ENCODE assay signal across 12 mouse cellular contexts in genomic region chr8:84658951-84659350, GRCm38 (mm10). TPM values are rescaled to one million over a fixed set of nuclear protein-coding genes. Genes with fewer than 3 reads are reported as not detected.
DNase-seq lines count a peak whose midpoint lies in the region; ATAC-seq and TF ChIP-seq lines count a peak whose summit lies in the region.
"Had no signal": no experiment of that assay in that cellular context is flagged by ENCODE, and none has a peak within 500 bp of the region (broad histone marks: within the 10 kb centered on the region; RNA-seq: fewer than 3 reads in every experiment).

No protein-coding gene starts in this region.

- H3K4me2 ChIP-seq in hindbrain, embryonic 13.5 days, result no peak overlapping the region
- 0 out of 2 replicates have a peak overlapping the region, but pooled peaks have one; percentile 22 for H3K4me2 ChIP-seq in limb, embryonic 11.5 days (ENCODE audit: low read depth, severe bottlenecking)

- H3K4me3 ChIP-seq in hindbrain, embryonic 10.5 days, result peak overlapping the region; percentile 97
- H3K4me3 ChIP-seq in hindbrain, embryonic 13.5 days, result no peak overlapping the region
- no peak overlapping the region for H3K4me3 ChIP-seq in ES-E14 (ENCODE audit: insufficient read depth in 1 of 2, low read depth in 1 of 2, low read length in 2 of 2, poor library complexity in 1 of 2, severe bottlenecking in 1 of 2)
- no peak overlapping the region for H3K4me3 ChIP-seq in limb, embryonic 11.5 days (ENCODE audit: low read depth, low read length)
- H3K4me3 ChIP-seq: layer of hippocampus, adult 2 months; midbrain, embryonic 12.5 days had no signal

- no peaks in the 10 kb centered on the region for H3K27me3 ChIP-seq in hindbrain, embryonic 10.5 days (ENCODE audit: insufficient read depth, poor library complexity, severe bottlenecking)
- H3K27me3 ChIP-seq in hindbrain, embryonic 13.5 days, result peaks cover 3% of the 10 kb centered on the region; the same call in 1 of the 2 replicates
- H3K27me3 ChIP-seq in limb, embryonic 11.5 days (ENCODE audit: control insufficient read depth, insufficient read depth, low read length), result no peaks in the 10 kb centered on the region

- no peak overlapping the region; the same call in 1 of the 2 replicates for H3K9ac ChIP-seq in hindbrain, embryonic 13.5 days
- no peak overlapping the region; the same call in 1 of the 2 replicates for H3K9ac ChIP-seq in ES-E14 (ENCODE audit: insufficient read depth, low read depth, low read length, poor library complexity, severe bottlenecking)
- no peak overlapping the region for H3K9ac ChIP-seq in limb, embryonic 11.5 days (ENCODE audit: low read length)
- H3K9ac ChIP-seq: midbrain, embryonic 12.5 days had no signal

- no peak for DNase-seq in hindbrain, embryonic 10.5 days (ENCODE audit: low spot score)
- peak; percentile 36 for DNase-seq in CD4-positive helper T cell, adult 2 months (ENCODE audit: low read depth, low spot score)
- DNase-seq in ES-E14 (ENCODE audit: low read depth, low spot score), result no peak
- DNase-seq in limb, embryonic 11.5 days (ENCODE audit: low spot score), result no peak
- DNase-seq in thymus, postnatal 4 days, result no peak
- DNase-seq in right cerebral cortex, adult 2 months (ENCODE audit: low spot score in 2 of 2), result no peak
- no peak for DNase-seq in layer of hippocampus, adult 18-20 months (ENCODE audit: low spot score in 2 of 2)
- DNase-seq: thymus, postnatal 36 days had no signal

- in situ Hi-C loops in ES-E14 (cut with MboI; ENCODE audit: low sequenced_read_pairs in 2 of 2, unreplicated experiment in 2 of 2), result no loop called here

- 77% methylated on average over 1 of the region's 1 CpGs for WGBS in hindbrain, embryonic 10.5 days
- 83% methylated on average over 1 of the region's 1 CpGs for WGBS in hindbrain, embryonic 13.5 days
- 71% methylated on average over 1 of the region's 1 CpGs for WGBS in limb, embryonic 11.5 days

- peaks cover 87% of the 10 kb centered on the region for H3K4me1 ChIP-seq in hindbrain, embryonic 10.5 days (replicated peaks)
- peaks cover 63% of the 10 kb centered on the region for H3K4me1 ChIP-seq in hindbrain, embryonic 13.5 days (replicated peaks)
- H3K4me1 ChIP-seq in ES-E14 (ENCODE audit: control insufficient read depth in 2 of 2, insufficient read depth in 2 of 2, low read length in 2 of 2, poor library complexity in 1 of 2), result peaks cover 11 to 14% of the 10 kb centered on the region in 2 experiments
- H3K4me1 ChIP-seq in limb, embryonic 11.5 days (ENCODE audit: control insufficient read depth, insufficient read depth, low read length), result peaks cover 41% of the 10 kb centered on the region

- no peak for ATAC-seq in hindbrain, embryonic 13.5 days (ENCODE audit: low FRiP score)
- no peak for ATAC-seq in limb, embryonic 11.5 days (ENCODE audit: insufficient number of reproducible peaks, low FRiP score, low TSS enrichment, low read depth)
- ATAC-seq: forebrain, embryonic 16.5 days had no signal

- H3K9me3 ChIP-seq in hindbrain, embryonic 10.5 days, result no peaks in the 10 kb centered on the region
- H3K9me3 ChIP-seq in hindbrain, embryonic 13.5 days, result no peaks in the 10 kb centered on the region
- H3K9me3 ChIP-seq in ES-E14 (ENCODE audit: control insufficient read depth, insufficient read depth, low read depth, low read length), result no peaks in the 10 kb centered on the region
- H3K9me3 ChIP-seq in limb, embryonic 11.5 days (ENCODE audit: control insufficient read depth, low read length), result no peaks in the 10 kb centered on the region
- H3K9me3 ChIP-seq: midbrain, embryonic 12.5 days had no signal

- no peaks in the 10 kb centered on the region for H3K36me3 ChIP-seq in hindbrain, embryonic 10.5 days
- H3K36me3 ChIP-seq in hindbrain, embryonic 13.5 days, result no peaks in the 10 kb centered on the region
- peaks cover 9% of the 10 kb centered on the region for H3K36me3 ChIP-seq in ES-E14 (ENCODE audit: control insufficient read depth, insufficient read depth, low read length, poor library complexity, severe bottlenecking)
- no peaks in the 10 kb centered on the region for H3K36me3 ChIP-seq in limb, embryonic 11.5 days (ENCODE audit: control insufficient read depth, insufficient read depth, low read length)
- H3K36me3 ChIP-seq: midbrain, embryonic 12.5 days had no signal

- peak overlapping the region; percentile 41 for H3K27ac ChIP-seq in hindbrain, embryonic 10.5 days
- no peak overlapping the region for H3K27ac ChIP-seq in hindbrain, embryonic 13.5 days
- peak overlapping the region; percentile 93; the same call in 1 of the 2 replicates for H3K27ac ChIP-seq in ES-E14 (ENCODE audit: insufficient read depth, low read depth, low read length, poor library complexity, severe bottlenecking)
- peak overlapping the region; percentile 90 for H3K27ac ChIP-seq in limb, embryonic 11.5 days (replicated peaks; ENCODE audit: low read depth, low read length)

TF ChIP-seq in ES-E14, 5 proteins besides CTCF, POLR2A, EP300 and RAD21:
- TF ChIP-seq ZNF384 (IDR thresholded peaks at IDR 0.05; ENCODE audit: low read depth, low read length) (no peak), HCFC1 (IDR thresholded peaks at IDR 0.05; ENCODE audit: borderline replicate concordance, insufficient read depth, low read length) (no peak), MAFK (IDR thresholded peaks at IDR 0.05; ENCODE audit: insufficient read depth, low read depth, low read length) (no peak), ZC3H11A (IDR thresholded peaks at IDR 0.05; ENCODE audit: borderline replicate concordance, low read depth, low read length) (no peak)

RNA-seq across cellular contexts. Expression of gene Ier2, which starts 3.7 kb away (rescaled TPM):
- 89.9 and 94.7 TPM in 2 replicates for polyA plus RNA-seq in hindbrain, embryonic 10.5 days (2016; fragmentation: Nextera tagmentation; extraction: Ambion mirVana)
- 26.1 and 32.2 TPM in 2 replicates for polyA plus RNA-seq in hindbrain, embryonic 13.5 days (2015; fragmentation: Nextera tagmentation; extraction: Ambion mirVana)
- 49.3 and 49.7 TPM in 2 replicates for total RNA-seq in ES-E14 (2012; rRNA removed)
- polyA plus RNA-seq in limb, embryonic 11.5 days (2014; fragmentation: Nextera tagmentation; extraction: Ambion mirVana), result 149 and 156 TPM in 2 replicates
- 10 to 100 TPM in 1 of 2 experiments, 1 to 10 TPM in 1; 6.2 to 10.0 TPM for total RNA-seq in layer of hippocampus, adult 18-20 months (2021)

RNA-seq across cellular contexts. Expression of gene Trmt1, which starts 27.2 kb away (rescaled TPM):
- 57.8 and 65.9 TPM in 2 replicates for polyA plus RNA-seq in hindbrain, embryonic 10.5 days (2016; fragmentation: Nextera tagmentation; extraction: Ambion mirVana)
- polyA plus RNA-seq in hindbrain, embryonic 13.5 days (2015; fragmentation: Nextera tagmentation; extraction: Ambion mirVana), result 51.9 and 60.3 TPM in 2 replicates
- 260 and 334 TPM in 2 replicates for total RNA-seq in ES-E14 (2012; rRNA removed)
- 65.7 and 65.9 TPM in 2 replicates for polyA plus RNA-seq in limb, embryonic 11.5 days (2014; fragmentation: Nextera tagmentation; extraction: Ambion mirVana)
- 100 to 1,000 TPM in 1 of 2 experiments, 10 to 100 TPM in 1; 96.9 to 108 TPM for total RNA-seq in layer of hippocampus, adult 18-20 months (2021)

RNA-seq across cellular contexts. Expression of gene Nacc1, which starts 28.7 kb away (rescaled TPM):
- polyA plus RNA-seq in hindbrain, embryonic 10.5 days (2016; fragmentation: Nextera tagmentation; extraction: Ambion mirVana), result 25.2 and 28.9 TPM in 2 replicates
- 13.7 and 14.4 TPM in 2 replicates for polyA plus RNA-seq in hindbrain, embryonic 13.5 days (2015; fragmentation: Nextera tagmentation; extraction: Ambion mirVana)
- total RNA-seq in ES-E14 (2012; rRNA removed), result 75.4 and 85.5 TPM in 2 replicates
- polyA plus RNA-seq in limb, embryonic 11.5 days (2014; fragmentation: Nextera tagmentation; extraction: Ambion mirVana), result 26.4 and 26.7 TPM in 2 replicates
- total RNA-seq in layer of hippocampus, adult 18-20 months (2021), result 10 to 100 TPM; 94.8 to 95.5 TPM

RNA-seq across cellular contexts. Expression of gene Lyl1, which starts 42.3 kb away (rescaled TPM):
- polyA plus RNA-seq in hindbrain, embryonic 10.5 days (2016; fragmentation: Nextera tagmentation; extraction: Ambion mirVana), result 5.6 and 6.5 TPM in 2 replicates
- 3.9 and 4.2 TPM in 2 replicates for polyA plus RNA-seq in hindbrain, embryonic 13.5 days (2015; fragmentation: Nextera tagmentation; extraction: Ambion mirVana)
- total RNA-seq in ES-E14 (2012; rRNA removed), result 0.49 and 0.74 TPM in 2 replicates
- 3.9 and 4.8 TPM in 2 replicates for polyA plus RNA-seq in limb, embryonic 11.5 days (2014; fragmentation: Nextera tagmentation; extraction: Ambion mirVana)
- total RNA-seq in layer of hippocampus, adult 18-20 months (2021), result 1 to 10 TPM; 2.0 to 2.2 TPM
